Mouse (Mus musculus) cortical plate, adult 2 months (tissue): ENCODE data around the gene Serpine2. TPM values are rescaled to one million over a fixed set of nuclear protein-coding genes. Genes with fewer than 3 reads are reported as not detected.

ENCODE experiments used
- H3K27ac ChIP-seq: fragments of 200-500 bp; 2 replicates; pipeline ENCODE4 v1.5.1; 2012; ENCODE audit warnings: low read length, control low read depth, inconsistent platforms; ENCODE audit not compliant: insufficient read depth
- H3K4me1 ChIP-seq: fragments of 200-500 bp; 2 replicates; pipeline ENCODE4 v1.6.1; 2011; ENCODE audit warnings: low read length; ENCODE audit not compliant: control insufficient read depth, insufficient read depth
- H3K4me3 ChIP-seq: fragments of 200-500 bp; 2 replicates; pipeline ENCODE4 v1.5.1; 2011; ENCODE audit warnings: mild to moderate bottlenecking, low read length, control low read depth; ENCODE audit not compliant: insufficient read depth
- CTCF ChIP-seq: fragments of 200-500 bp; IDR thresholded peaks from 2 replicates; pipeline ENCODE4 v1.5.1; 2011; ENCODE audit warnings: mild to moderate bottlenecking, control low read depth, low read length; ENCODE audit not compliant: insufficient read depth; ENCODE audit errors: extremely low read depth
- POLR2A ChIP-seq: fragments of 200-500 bp; IDR thresholded peaks from 2 replicates; pipeline ENCODE4 v1.6.1; 2011; ENCODE audit warnings: mild to moderate bottlenecking, low read length, control low read depth; ENCODE audit not compliant: insufficient read depth; ENCODE audit errors: extremely low read depth
- polyA plus RNA-seq: library from polyadenylated mRNA; depleted of rRNA; stranded (reverse); fragments of >200 nt; gene quantifications from 2 replicates; pipeline ENCODE4 v1.2.3, GENCODE M21; 2012

Gene Serpine2
- polyA plus RNA-seq, 1 experiment, result 149 TPM

DNA sequence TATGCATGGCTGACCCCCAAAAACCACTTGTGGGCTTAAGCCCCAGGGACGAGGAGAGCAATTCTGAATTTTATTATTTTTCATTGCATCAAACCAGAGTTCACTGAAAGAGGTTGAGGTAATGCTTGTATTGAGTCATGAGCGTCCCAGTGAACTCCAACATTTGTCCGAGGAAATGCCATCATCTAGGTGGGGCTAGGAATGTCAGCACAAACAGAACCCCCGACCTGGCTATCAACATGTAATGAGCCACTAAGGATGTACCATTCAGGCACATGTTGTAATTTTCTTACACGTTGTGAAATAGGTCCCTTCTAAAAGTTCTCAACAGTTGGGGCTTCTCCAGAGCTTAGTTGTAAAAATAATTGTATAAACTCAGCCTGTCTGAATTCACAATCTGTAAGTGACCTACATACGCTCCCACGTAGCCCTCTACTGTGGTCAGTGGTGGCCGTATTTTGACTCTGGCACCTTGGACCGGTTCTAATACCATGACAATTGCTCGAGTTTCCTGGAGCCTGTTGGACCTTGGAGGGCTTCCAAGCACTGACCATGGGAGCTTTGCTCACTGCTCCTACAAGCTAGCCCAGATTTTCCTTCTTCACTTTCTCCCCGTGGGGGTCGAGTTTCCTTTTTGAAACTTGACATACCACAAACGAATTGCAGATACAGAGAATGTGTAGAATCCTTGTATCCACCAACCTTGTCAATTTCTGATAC, 38.0 kb downstream of the Serpine2 start:
- Histone ChIP-seq H3K4me1 (peaks cover 5% of the 10 kb centered on the region), H3K27ac (no peak overlapping the region), H3K4me3 (no peak overlapping the region)
- no peak for TF ChIP-seq CTCF
- no peak for TF ChIP-seq POLR2A

GRCm38 (mm10) chr1:79819296-79819879, 41.6 kb downstream of the Serpine2 start:
- no peak overlapping the region for H3K27ac ChIP-seq
- TF ChIP-seq CTCF, result 0 out of 2 replicates have a peak, but pooled peaks have one; percentile 19
- no peak for TF ChIP-seq POLR2A
- peaks cover under 1% of the 10 kb centered on the region for H3K4me1 ChIP-seq
- H3K4me3 ChIP-seq, result no peak overlapping the region

GRCm38 (mm10) chr1:79815446-79815845, 45.5 kb downstream of the Serpine2 start:
- TF ChIP-seq POLR2A (no peak), CTCF (no peak)
- Histone ChIP-seq H3K4me1 (no peaks in the 10 kb centered on the region), H3K4me3 (no peak overlapping the region), H3K27ac (no peak overlapping the region)

DNA sequence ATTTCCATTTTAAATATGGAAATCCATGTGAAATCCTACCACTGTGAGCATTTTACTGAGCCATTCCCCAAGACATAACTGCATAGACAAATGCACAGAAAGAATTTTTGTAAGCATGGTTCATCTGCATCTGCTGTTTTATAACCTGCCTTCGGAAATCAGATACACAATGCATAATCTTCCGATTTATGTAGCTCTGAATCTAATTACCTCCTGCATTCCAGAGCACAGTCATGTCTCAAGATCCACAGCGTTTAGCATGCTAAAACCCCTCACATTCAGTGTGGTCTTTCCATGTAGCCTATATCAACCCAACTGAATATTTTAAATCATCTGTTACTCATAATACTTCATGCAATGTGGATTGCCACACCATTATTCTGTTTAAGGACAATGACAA, 51.5 kb downstream of the Serpine2 start:
- Histone ChIP-seq H3K4me1 (no peaks in the 10 kb centered on the region), H3K4me3 (no peak overlapping the region), H3K27ac (no peak overlapping the region)
- TF ChIP-seq CTCF, result no peak
- TF ChIP-seq POLR2A, result no peak

GRCm38 (mm10) chr1:79806865-79807264, 54.1 kb downstream of the Serpine2 start:
- H3K27ac ChIP-seq, result no peak overlapping the region
- H3K4me1 ChIP-seq, result no peaks in the 10 kb centered on the region
- no peak for TF ChIP-seq POLR2A
- TF ChIP-seq CTCF, result no peak
- H3K4me3 ChIP-seq, result no peak overlapping the region

- Histone ChIP-seq H3K4me1 (no peaks in the 10 kb centered on the region), H3K27ac (no peak overlapping the region), H3K4me3 (no peak overlapping the region)
- TF ChIP-seq CTCF (no peak), POLR2A (no peak)
Observed at GRCm38 (mm10) chr1:79803614-79804013, 57.4 kb downstream of the Serpine2 start.

GRCm38 (mm10) chr1:79802858-79803427, 58.0 kb downstream of the Serpine2 start:
- Histone ChIP-seq H3K27ac (no peak overlapping the region), H3K4me1 (no peaks in the 10 kb centered on the region), H3K4me3 (no peak overlapping the region)
- TF ChIP-seq CTCF (no peak), POLR2A (no peak)

- Histone ChIP-seq H3K4me1 (no peaks in the 10 kb centered on the region), H3K4me3 (no peak overlapping the region), H3K27ac (no peak overlapping the region)
- no peak for TF ChIP-seq CTCF
Observed at GRCm38 (mm10) chr1:79797084-79797483, 63.9 kb downstream of the Serpine2 start.

DNA sequence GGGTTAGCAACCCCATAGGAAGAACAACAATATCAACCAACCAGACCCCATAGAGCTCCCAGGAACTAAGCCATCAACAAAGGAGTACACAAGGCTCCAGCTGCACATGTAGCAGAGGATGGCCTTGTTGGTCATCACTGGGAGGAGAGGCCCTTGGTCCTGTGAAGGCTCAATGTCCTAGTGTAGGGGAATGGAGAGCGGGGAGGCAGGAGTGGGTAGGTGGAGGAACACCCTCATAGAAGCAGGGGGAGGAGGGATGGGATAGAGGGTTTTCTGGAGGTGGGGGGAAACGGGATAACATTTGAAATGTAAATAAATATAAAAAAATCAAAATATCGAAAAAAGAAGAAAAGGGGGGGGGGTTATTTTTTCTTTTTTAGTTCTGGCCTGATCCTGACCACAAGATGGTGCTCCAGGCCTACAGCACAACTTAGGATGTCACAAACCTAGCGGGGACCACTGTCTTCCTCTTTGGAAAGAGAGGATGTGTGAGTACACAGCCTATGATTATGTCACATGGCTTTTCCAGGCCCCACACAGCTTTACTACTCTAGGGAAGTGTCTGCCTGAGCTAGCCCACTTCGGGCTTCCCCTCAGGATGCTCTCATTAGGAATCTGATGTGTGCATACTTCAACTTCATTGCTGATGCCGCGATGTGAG, 74.6 kb downstream of the Serpine2 start:
- H3K4me3 ChIP-seq, result no peak overlapping the region
- no peak overlapping the region for H3K27ac ChIP-seq
- H3K4me1 ChIP-seq, result no peaks in the 10 kb centered on the region
- TF ChIP-seq POLR2A (no peak), CTCF (peak; percentile 79)
